Mouse (Mus musculus) kidney, postnatal 14 days (tissue): ENCODE data around the gene Defb43.

Source experiments
- DNase-seq: peaks from one replicate; pipeline ENCODE4 v3.0.0; 2022; ENCODE audit warnings: mixed read lengths

Gene Defb43

DNA sequence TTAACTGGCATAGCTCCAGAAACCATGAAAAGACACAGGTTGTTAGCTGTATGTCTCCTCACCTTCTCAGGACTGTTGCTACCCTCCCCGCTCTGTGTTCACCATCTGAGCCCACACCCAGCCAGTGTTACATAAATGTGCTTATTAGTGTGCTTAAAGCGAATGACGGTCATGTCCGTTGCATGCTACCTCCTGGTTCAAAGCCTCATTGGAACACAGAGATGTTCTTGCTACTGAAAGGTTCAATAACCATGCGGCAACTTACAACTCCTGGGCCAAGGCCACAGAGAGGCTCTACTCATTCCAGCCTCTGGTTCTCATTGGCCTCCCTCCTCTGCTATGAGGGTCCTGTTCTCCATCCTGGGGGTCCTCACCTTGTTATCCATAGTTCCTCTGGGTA lies at the start of gene Defb43:
Gene Defb43, plus strand, starts transcription at position 301 of the 400 bp plus-strand sequence.
- DNase-seq = no peak

DNA sequence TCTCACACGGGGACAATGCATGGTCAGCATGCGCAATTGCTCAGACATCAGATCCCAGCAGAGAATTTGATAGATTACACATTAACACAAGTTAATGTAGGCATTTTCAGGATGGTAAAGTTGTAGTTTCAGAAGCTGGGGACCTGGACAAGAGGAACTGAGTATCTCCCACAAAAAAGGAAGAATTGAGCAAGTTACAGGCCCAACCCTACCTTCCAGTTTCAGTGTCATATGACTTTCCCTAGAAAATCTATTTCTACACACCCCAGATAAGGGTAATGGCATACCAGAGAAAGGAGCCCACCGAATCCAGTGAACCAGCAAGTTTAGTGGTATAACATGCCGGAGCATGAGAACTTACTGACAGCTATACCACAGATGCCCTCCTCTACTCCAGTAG lies 47.9 kb upstream of the Defb43 start:
- DNase-seq = no peak

- DNase-seq = no peak
Measured at GRCm38 (mm10) chr14:62965342-62965741, 46.2 kb upstream of the Defb43 start.

GRCm38 (mm10) chr14:62965811-62966520 lies 45.6 kb upstream of the Defb43 start:
- DNase-seq = peak; percentile 29

GRCm38 (mm10) chr14:62975046-62975445 lies 36.5 kb upstream of the Defb43 start:
- DNase-seq = peak; percentile 61

- DNase-seq = no peak
Measured at GRCm38 (mm10) chr14:62979815-62980214, 31.8 kb upstream of the Defb43 start.

DNA sequence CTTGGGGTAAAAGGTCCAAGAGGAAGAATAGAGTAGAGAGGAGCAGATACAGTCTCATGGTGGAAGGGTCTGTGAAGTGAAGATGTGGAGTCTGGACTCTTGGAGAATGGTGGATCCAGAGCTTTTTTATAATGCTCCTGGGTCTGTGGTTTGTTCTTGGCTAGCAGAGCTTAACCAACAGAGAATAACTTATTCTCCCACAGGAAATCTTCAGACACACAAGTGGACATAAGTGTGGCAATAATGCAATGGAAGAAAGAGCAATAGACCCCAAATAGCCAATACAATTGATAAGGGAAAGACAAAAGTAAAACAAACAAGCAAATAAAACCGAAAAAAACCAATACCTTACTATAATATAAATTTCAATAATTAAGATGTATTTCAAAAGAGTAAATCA lies 27.2 kb upstream of the Defb43 start, which contains the start of gene Defb48:
Gene Defb48, minus strand, starts transcription at position 101 of the 400 bp plus-strand sequence.
- DNase-seq = no peak

DNA sequence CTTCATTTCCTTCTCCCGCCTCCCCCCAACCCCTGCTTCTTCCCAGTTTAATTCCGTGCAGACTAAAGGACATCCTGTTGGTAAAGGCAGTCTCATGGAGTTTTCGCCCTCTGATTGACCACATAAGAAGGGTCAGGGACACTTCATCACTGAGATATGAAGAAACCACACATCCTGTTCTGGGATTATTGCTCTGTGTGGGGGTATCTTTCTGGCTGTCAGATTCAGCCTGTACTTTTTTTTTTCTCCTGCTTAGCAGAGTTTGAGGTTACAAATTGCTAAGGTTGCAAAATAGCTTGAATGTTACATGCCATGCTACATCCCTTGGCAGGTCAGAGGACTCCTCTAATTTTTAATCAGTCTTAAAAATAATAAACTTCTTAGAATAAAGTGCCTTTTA lies 20.3 kb upstream of the Defb43 start:
- no peak for DNase-seq

DNA sequence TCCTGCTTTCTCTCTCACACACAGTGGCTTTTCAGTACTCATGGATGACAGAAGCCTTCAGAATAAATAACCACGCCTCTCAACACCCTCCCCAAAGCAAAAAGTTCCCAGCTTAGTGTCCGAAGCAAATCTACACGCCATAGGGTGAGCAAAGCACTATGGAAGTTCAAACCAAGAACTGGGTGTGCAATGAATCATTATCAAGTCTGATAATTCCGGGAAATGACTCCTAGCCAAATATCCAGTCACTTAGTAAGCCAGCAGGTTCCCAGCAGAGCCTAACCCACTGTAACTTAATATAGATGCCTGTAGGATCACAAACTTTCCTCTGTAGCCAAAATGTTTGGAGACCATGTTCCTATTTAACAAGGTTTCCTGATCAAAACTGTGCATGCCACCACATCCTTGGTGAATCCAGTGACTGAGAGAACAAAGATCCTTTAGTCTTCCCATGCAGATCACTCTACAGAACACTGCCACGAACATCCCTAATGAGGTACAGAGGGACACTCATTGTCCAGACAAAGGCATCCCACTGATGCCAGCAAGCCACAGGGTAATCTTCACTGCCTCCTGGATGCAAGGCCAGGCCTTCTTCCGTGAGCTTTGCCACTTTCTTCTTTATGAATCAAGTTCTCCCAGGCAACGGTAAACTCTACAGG lies 19.6 kb upstream of the Defb43 start:
- DNase-seq = no peak

GRCm38 (mm10) chr14:62997777-62998176 lies 13.8 kb upstream of the Defb43 start, which contains the start of gene Defb47:
Gene Defb47, plus strand, starts transcription at chr14:62998077.
- no peak for DNase-seq

DNA sequence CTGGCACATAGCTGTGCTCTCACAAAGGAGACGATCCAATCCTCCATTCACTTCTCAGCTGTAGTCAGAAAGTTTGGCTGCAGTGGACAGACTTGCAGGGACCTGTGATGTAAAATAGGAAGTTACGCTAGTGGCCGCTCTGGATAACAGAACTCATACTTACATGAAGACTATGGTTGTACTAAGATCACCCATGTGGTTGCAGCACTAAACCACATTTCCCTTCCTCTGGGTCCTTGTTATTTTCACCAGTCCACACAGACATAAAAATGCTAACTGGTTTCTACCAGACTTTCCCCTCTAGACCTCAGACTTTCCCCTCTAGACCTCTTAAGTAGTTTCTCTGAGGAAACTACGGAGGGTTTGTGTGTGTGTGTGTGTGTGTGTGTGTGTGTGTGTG lies 12.6 kb upstream of the Defb43 start:
- no peak for DNase-seq

- DNase-seq = peak; percentile 5
Measured at GRCm38 (mm10) chr14:63002588-63002987, 9.0 kb upstream of the Defb43 start.

DNA sequence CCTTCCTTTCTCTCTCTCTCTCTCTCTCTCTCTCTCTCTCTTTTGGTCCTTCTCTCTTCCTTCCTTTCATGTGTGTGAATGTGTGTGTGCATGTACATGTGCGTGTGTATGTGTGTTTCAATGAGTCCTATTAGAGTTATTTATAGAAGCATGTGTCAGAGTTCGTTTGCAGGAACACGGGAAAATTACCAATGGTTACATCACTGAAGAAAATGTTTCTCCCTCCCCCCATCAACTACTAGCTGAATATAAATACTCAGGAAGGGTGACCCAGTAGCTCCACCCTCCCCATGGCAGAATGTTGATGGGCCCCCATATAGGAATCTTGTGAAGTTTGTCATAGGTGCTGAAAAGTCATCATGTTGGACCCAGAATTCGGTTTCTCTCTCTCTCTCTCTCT lies 1.5 kb downstream of the Defb43 start:
- DNase-seq = no peak

- no peak for DNase-seq
Measured at GRCm38 (mm10) chr14:63014667-63015066, 3.1 kb downstream of the Defb43 start.

DNA sequence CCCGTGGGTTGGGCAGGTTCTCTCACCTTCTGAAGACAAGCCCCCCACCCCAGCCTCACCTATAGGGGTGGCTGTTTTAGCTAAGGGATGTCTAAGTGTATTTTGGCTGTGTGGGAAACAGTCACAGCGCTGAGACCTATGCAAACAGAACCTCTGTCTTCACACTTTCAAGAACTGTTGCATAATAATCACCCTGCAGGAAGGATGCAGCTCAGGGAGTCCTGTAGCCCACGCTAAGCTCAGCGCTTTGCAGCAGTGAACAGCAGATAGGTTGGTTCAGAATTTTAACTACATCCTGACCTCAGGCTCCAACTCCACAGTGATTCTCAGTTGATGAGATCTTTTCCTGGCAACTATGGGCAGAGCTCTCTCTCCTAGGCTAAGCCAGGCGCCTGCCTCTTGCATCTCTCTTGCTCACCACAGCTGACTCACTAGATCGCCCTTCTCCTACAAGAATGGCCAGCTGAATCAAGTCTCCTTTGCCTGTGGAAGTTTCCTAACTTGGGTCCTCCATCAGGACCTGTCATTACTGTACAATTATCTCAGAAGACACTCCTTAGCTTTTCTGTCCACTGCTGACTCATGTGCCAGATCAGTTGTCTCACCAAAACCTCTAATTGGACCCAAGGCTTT lies 9.1 kb downstream of the Defb43 start:
- no peak for DNase-seq

DNA sequence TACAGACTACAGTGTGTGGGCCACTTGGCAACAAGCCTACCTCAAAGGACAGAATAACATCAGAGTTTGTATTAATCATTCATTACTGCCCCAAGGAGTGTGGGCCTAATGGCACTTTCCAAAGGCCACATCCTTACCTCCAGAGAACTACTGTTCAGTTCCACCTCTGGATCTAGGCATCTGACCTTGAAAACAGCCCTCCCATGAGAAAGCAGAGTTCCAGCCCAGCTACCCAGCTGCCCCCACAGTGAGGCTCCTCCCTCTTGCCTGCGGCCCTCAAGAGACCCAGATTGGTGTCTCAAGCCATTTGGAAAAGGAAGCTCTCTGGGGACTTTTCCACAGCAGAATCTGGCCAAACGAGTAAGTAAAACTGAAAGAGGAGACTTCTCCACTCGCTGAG lies 35.1 kb downstream of the Defb43 start, which contains the start of gene Defb42:
Gene Defb42, plus strand, starts transcription at position 301 of the 400 bp plus-strand sequence.
- DNase-seq = peak; percentile 14

- DNase-seq = no peak
Measured at GRCm38 (mm10) chr14:63049910-63050370, 38.4 kb downstream of the Defb43 start, which contains the start of gene Defb30. Gene Defb30, minus strand, starts transcription at chr14:63049960.

- peak; percentile 36 for DNase-seq
Measured at GRCm38 (mm10) chr14:63050769-63051168, 39.2 kb downstream of the Defb43 start.

- peak; percentile 23 for DNase-seq
Measured at GRCm38 (mm10) chr14:63054729-63055128, 43.2 kb downstream of the Defb43 start.

DNA sequence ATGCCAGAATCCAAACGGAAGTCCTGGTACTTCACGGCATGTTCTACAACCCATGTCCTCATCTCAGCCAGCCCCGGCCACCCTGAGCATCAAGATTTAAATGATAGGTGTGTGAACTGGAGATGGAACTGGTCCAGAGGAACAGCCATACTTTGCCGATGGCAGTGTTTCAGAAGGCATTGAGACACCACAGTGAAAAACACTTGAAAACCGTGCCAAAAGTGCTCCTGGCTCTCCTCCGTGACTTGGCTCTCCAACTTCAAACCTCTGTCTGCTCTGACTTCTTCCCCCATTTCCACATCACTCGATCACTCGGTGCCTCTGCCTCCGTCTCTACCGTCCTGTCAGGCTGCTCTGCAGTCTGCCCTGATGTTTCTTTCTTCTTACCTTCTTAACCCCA lies 48.8 kb downstream of the Defb43 start:
- no peak for DNase-seq

DNA sequence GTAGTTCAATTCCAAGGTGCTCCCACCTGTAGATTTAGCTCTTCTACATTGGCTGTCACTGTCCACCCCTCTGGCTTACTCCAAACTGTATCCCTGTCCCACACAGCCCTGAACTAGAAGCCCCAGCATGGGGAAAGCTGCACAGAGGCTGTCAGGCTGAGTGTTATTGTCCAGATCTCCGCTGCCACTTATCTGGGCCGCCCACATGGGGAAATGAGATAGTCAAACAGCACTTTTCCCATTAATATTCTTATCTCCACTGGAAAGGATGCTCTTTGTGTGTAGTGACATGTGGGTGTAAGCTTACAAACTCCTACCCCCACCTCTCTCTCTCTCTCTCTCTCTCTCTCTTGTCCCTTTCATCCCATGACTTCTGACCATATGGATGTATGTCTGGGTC lies 50.6 kb downstream of the Defb43 start:
- no peak for DNase-seq

GRCm38 (mm10) chr14:63065391-63065790 lies 53.8 kb downstream of the Defb43 start:
- no peak for DNase-seq

DNA sequence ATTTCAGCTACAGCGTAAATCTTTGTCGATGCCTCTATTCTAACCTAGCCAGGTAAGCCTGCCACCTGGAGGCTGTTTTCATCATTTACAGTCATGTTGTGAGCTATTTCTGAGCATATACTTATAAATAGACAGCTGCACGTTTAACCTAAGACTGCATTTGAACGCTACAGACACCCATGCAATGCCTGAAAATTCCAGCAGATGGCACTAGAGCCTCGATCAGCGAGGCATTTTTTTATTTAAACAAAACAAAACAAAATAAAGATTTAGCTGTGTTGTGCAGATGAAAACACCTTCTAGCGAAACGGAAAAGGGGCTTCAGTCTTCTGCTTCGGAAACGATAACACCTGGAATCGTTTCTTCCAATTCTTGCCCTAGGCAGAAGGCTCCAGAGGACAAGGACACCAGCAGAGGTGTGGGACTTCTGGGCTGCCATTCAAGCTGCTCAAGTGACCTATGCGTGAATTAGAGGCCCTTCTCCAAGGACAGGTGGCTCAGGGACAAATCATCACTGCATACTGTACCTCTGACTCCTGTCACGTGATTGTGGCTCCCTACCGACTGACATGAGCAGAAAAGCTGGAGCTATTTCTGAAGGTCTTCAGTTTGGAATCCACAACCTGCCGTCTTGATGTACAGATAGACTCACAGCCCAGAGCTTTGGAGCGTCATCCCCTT lies 55.2 kb downstream of the Defb43 start:
- peak; percentile 66 for DNase-seq
